Mouse (Mus musculus): ENCODE measurements at regions not wholly inside any gene's neighbourhood (a gene's known extent, or its start where the extent isn't known, plus 50 kb on each side); places are given as distances from the start of the nearest gene placed in this dataset.
"Not testable (repeated sequence)": the region's sequence is repeated elsewhere in the genome, so short reads cannot be mapped to it uniquely, and the experiment has no call there.

- DNase-seq (ENCODE audit: low read depth in 2 of 2, low spot score in 2 of 2), result no peak
Observed at GRCm38 (mm10) chr14:15868520-15868919, 380.6 kb upstream of the Ngly1 start.

- DNase-seq (ENCODE audit: low read depth in 2 of 2, low spot score in 2 of 2), result no peak
Observed at GRCm38 (mm10) chr14:15872013-15872412, 377.1 kb upstream of the Ngly1 start.

- no peak for DNase-seq (ENCODE audit: low read depth in 2 of 2, low spot score in 2 of 2)
Observed at GRCm38 (mm10) chr14:15880146-15880545, 368.9 kb upstream of the Ngly1 start.

- peak; percentile 42 to 53 for DNase-seq (ENCODE audit: low read depth in 2 of 2, low spot score in 2 of 2)
Observed at GRCm38 (mm10) chr14:15881284-15881683, 367.8 kb upstream of the Ngly1 start.

GRCm38 (mm10) chr14:15884641-15885340 is 364.3 kb upstream of the Ngly1 start:
- no peak for DNase-seq (ENCODE audit: low read depth in 2 of 2, low spot score in 2 of 2)

- DNase-seq (ENCODE audit: low read depth in 2 of 2, low spot score in 2 of 2), result no peak
Observed at GRCm38 (mm10) chr14:15897098-15897497, 352.0 kb upstream of the Ngly1 start.

- DNase-seq (ENCODE audit: low read depth in 2 of 2, low spot score in 2 of 2), result not testable (repeated sequence)
Observed at GRCm38 (mm10) chr14:15906429-15906828, 342.7 kb upstream of the Ngly1 start.

GRCm38 (mm10) chr14:15913206-15913605 is 335.9 kb upstream of the Ngly1 start:
- DNase-seq (ENCODE audit: low read depth in 2 of 2, low spot score in 2 of 2), result not testable (repeated sequence)

GRCm38 (mm10) chr14:15914176-15914575 is 334.9 kb upstream of the Ngly1 start:
- no peak for DNase-seq (ENCODE audit: low read depth in 2 of 2, low spot score in 2 of 2)

- DNase-seq (ENCODE audit: low read depth in 2 of 2, low spot score in 2 of 2), result not testable (repeated sequence)
Observed at GRCm38 (mm10) chr14:15924676-15925075, 324.4 kb upstream of the Ngly1 start.

- no peak for DNase-seq (ENCODE audit: low read depth in 2 of 2, low spot score in 2 of 2)
Observed at GRCm38 (mm10) chr14:15934729-15935128, 314.4 kb upstream of the Ngly1 start.

GRCm38 (mm10) chr14:15970321-15970720 is 278.8 kb upstream of the Ngly1 start:
- DNase-seq (ENCODE audit: low read depth in 2 of 2, low spot score in 2 of 2), result no peak

GRCm38 (mm10) chr14:15970767-15971166 is 278.3 kb upstream of the Ngly1 start:
- DNase-seq (ENCODE audit: low read depth in 2 of 2, low spot score in 2 of 2), result no peak

- DNase-seq (ENCODE audit: low read depth in 2 of 2, low spot score in 2 of 2), result no peak
Observed at GRCm38 (mm10) chr14:15971306-15971705, 277.8 kb upstream of the Ngly1 start.

GRCm38 (mm10) chr14:15977366-15977765 is 271.7 kb upstream of the Ngly1 start:
- DNase-seq (ENCODE audit: low read depth in 2 of 2, low spot score in 2 of 2), result no peak

- no peak for DNase-seq (ENCODE audit: low read depth in 2 of 2, low spot score in 2 of 2)
Observed at GRCm38 (mm10) chr14:15978329-15978728, 270.8 kb upstream of the Ngly1 start.

- no peak for DNase-seq (ENCODE audit: low read depth in 2 of 2, low spot score in 2 of 2)
Observed at GRCm38 (mm10) chr14:16005409-16005808, 243.7 kb upstream of the Ngly1 start.

- no peak for DNase-seq (ENCODE audit: low read depth in 2 of 2, low spot score in 2 of 2)
Observed at GRCm38 (mm10) chr14:16006968-16007367, 242.1 kb upstream of the Ngly1 start.

GRCm38 (mm10) chr14:16009778-16010177 is 239.3 kb upstream of the Ngly1 start:
- DNase-seq (ENCODE audit: low read depth in 2 of 2, low spot score in 2 of 2), result no peak

- no peak for DNase-seq (ENCODE audit: low read depth in 2 of 2, low spot score in 2 of 2)
Observed at GRCm38 (mm10) chr14:16023853-16024252, 225.2 kb upstream of the Ngly1 start.

GRCm38 (mm10) chr14:16037771-16038170 is 211.3 kb upstream of the Ngly1 start:
- no peak for DNase-seq (ENCODE audit: low read depth in 2 of 2, low spot score in 2 of 2)

- DNase-seq (ENCODE audit: low read depth in 2 of 2, low spot score in 2 of 2), result no peak
Observed at GRCm38 (mm10) chr14:16038336-16038735, 210.7 kb upstream of the Ngly1 start.

- no peak for DNase-seq (ENCODE audit: low read depth in 2 of 2, low spot score in 2 of 2)
Observed at GRCm38 (mm10) chr14:16044466-16044865, 204.6 kb upstream of the Ngly1 start.

All from CD8-positive naive resting alpha-beta T cell, adult 2 months (primary cell).